8 mouse cellular contexts compared by ENCODE assay signal in the genomic region with DNA sequence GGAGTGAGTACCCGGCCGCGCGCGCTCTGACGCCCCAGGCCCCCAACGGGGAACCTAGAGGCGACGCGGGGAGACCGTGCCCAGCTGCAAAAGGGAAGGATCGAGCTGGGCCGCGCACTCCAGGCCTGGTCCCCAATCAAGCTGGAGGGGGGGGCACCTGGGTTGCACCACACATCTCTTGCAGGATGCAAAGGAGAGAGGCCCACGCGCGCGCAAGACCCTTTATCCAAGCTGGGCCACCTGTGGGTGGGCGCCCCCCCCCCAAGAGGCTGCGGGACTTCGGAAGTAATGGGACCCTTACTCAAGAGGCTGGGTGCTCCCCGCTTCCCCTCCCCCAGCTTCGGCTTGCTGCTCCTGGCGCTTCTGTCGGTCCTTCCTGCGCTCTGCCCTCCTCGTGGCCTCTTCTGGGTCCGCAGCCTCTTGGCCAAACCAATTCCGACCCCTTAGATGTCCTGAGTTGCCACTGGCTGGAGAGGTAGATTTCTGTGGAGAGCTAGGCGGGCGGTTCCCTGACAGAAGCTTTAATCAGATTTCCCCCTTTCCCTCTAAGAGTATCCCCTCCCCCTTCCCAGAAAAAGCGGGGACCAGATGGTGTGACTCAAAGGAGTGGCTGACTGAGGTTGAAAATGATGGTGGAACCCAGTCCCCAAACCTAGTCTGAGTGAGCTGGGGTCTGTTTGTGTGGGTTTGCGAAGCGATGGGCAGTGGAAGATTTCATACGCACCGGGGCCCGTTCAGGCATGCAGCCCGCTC. TPM values are rescaled to one million over a fixed set of nuclear protein-coding genes. Genes with fewer than 3 reads are reported as not detected.
DNase-seq lines count a peak whose midpoint lies in the region; ATAC-seq lines count a peak whose summit lies in the region.

No protein-coding gene starts in this region.

- peak overlapping the region; percentile 68 for H3K9ac ChIP-seq in intestine, embryonic 15.5 days
- peak overlapping the region; percentile 64 for H3K9ac ChIP-seq in liver, embryonic 16.5 days (ENCODE audit: low read depth, low read length)

- H3K36me3 ChIP-seq in forebrain, embryonic 10.5 days (replicated peaks) = peaks cover 12% of the 10 kb centered on the region
- H3K36me3 ChIP-seq in intestine, embryonic 15.5 days = no peaks in the 10 kb centered on the region
- H3K36me3 ChIP-seq in liver, embryonic 16.5 days (ENCODE audit: control insufficient read depth, insufficient read depth) = no peaks in the 10 kb centered on the region

- peak overlapping the region; percentile 86 for H3K4me2 ChIP-seq in intestine, embryonic 15.5 days (replicated peaks)
- peak overlapping the region; percentile 84 for H3K4me2 ChIP-seq in liver, embryonic 16.5 days (ENCODE audit: low read depth, low read length)

- peak; percentile 49 to 60 for DNase-seq in left cerebral cortex, adult 18-20 months (ENCODE audit: low spot score in 2 of 2)
- no peak for DNase-seq in left cerebral cortex, postnatal 10 days (ENCODE audit: extremely low spot score in 1 of 2, low spot score in 2 of 2)
- DNase-seq in ZHBTc4 (ENCODE audit: low read depth, low spot score) = peak; percentile 39
- peak; percentile 63 for DNase-seq in forebrain, embryonic 10.5 days (ENCODE audit: extremely low spot score, low spot score)
- DNase-seq in right cerebral cortex, postnatal 36 days (ENCODE audit: low spot score in 2 of 2) = peak; percentile 47 to 52
- DNase-seq in yolk sac, embryonic 10.5 days (ENCODE audit: low spot score) = no peak

- H3K9me3 ChIP-seq in forebrain, embryonic 10.5 days = no peaks in the 10 kb centered on the region
- H3K9me3 ChIP-seq in intestine, embryonic 15.5 days = no peaks in the 10 kb centered on the region
- H3K9me3 ChIP-seq in liver, embryonic 16.5 days (replicated peaks; ENCODE audit: control insufficient read depth, low read length) = no peaks in the 10 kb centered on the region

- intact Hi-C loops in left cerebral cortex, postnatal 10 days (cut with DNase I) = loop anchor here (2.0 kb wide), 1 partner anchor 19 kb away; no protein-coding TSS in a partner anchor

- peak overlapping the region; percentile 97 for H3K27ac ChIP-seq in forebrain, embryonic 10.5 days
- peak overlapping the region; percentile 63 for H3K27ac ChIP-seq in intestine, embryonic 15.5 days
- H3K27ac ChIP-seq in liver, embryonic 16.5 days (ENCODE audit: low read length) = 0 out of 2 replicates have a peak overlapping the region, but pooled peaks have one; percentile 21

- peaks cover 42% of the 10 kb centered on the region for H3K4me1 ChIP-seq in forebrain, embryonic 10.5 days
- peaks cover 24% of the 10 kb centered on the region for H3K4me1 ChIP-seq in intestine, embryonic 15.5 days (replicated peaks)
- H3K4me1 ChIP-seq in liver, embryonic 16.5 days (ENCODE audit: control insufficient read depth, low read depth, low read length) = peaks cover 26% of the 10 kb centered on the region

- peak overlapping the region; percentile 88 for H3K4me3 ChIP-seq in forebrain, embryonic 10.5 days
- peak overlapping the region; percentile 66 for H3K4me3 ChIP-seq in intestine, embryonic 15.5 days (replicated peaks)
- H3K4me3 ChIP-seq in liver, embryonic 16.5 days (ENCODE audit: low read depth, low read length) = peak overlapping the region; percentile 68

- peak; percentile 15; the same call in 1 of the 2 replicates for ATAC-seq in intestine, embryonic 15.5 days
- no peak; the same call in 1 of the 2 replicates for ATAC-seq in liver, embryonic 16.5 days (ENCODE audit: low read depth)

- WGBS in forebrain, embryonic 10.5 days = 2% methylated on average over 37 of the region's 38 CpGs
- 3% methylated on average over 38 of the region's 38 CpGs for WGBS in intestine, embryonic 15.5 days
- 9% methylated on average over 36 of the region's 38 CpGs for WGBS in liver, embryonic 16.5 days (ENCODE audit: insufficient replicate concordance)

- H3K27me3 ChIP-seq in forebrain, embryonic 10.5 days (ENCODE audit: poor library complexity, severe bottlenecking) = 0 out of 2 replicates have a peak, but pooled peaks cover 6% of the 10 kb centered on the region
- H3K27me3 ChIP-seq in intestine, embryonic 15.5 days (replicated peaks) = no peaks in the 10 kb centered on the region
- peaks cover 8% of the 10 kb centered on the region for H3K27me3 ChIP-seq in liver, embryonic 16.5 days (ENCODE audit: control insufficient read depth, insufficient read depth, low read depth, low read length)

RNA-seq across cellular contexts. Expression of gene Palm, which starts 0.5 kb away (rescaled TPM):
- 100 to 1,000 TPM; 290 to 308 TPM for total RNA-seq in left cerebral cortex, adult 18-20 months (2021)
- total RNA-seq in left cerebral cortex, postnatal 10 days (2021) = 100 to 1,000 TPM; 430 to 432 TPM
- polyA plus RNA-seq in forebrain, embryonic 10.5 days (2016; fragmentation: Nextera tagmentation; extraction: Ambion mirVana) = 114 and 119 TPM in 2 replicates
- 48.1 and 48.5 TPM in 2 replicates for polyA plus RNA-seq in intestine, embryonic 15.5 days (2015; fragmentation: Nextera tagmentation; extraction: Ambion mirVana)
- 7.9 and 8.0 TPM in 2 replicates for polyA plus RNA-seq in liver, embryonic 16.5 days (2015; fragmentation: Nextera tagmentation; extraction: Ambion mirVana)

RNA-seq across cellular contexts. Expression of gene Prss57, which starts 3.2 kb away (rescaled TPM):
- total RNA-seq in left cerebral cortex, adult 18-20 months (2021) = under 1 TPM; 0.63 to 0.72 TPM
- total RNA-seq in left cerebral cortex, postnatal 10 days (2021) = under 1 TPM; 0.32 to 0.54 TPM
- polyA plus RNA-seq in forebrain, embryonic 10.5 days (2016; fragmentation: Nextera tagmentation; extraction: Ambion mirVana) = not detected in 2 replicates
- polyA plus RNA-seq in intestine, embryonic 15.5 days (2015; fragmentation: Nextera tagmentation; extraction: Ambion mirVana) = 0.09 TPM in 1 of 2 replicates, not detected in the other
- polyA plus RNA-seq in liver, embryonic 16.5 days (2015; fragmentation: Nextera tagmentation; extraction: Ambion mirVana) = 6.3 and 7.1 TPM in 2 replicates

RNA-seq across cellular contexts. Expression of gene Fstl3, which starts 16.8 kb away (rescaled TPM):
- total RNA-seq in left cerebral cortex, adult 18-20 months (2021) = 1 to 10 TPM; 2.7 to 3.2 TPM
- 1 to 10 TPM; 1.7 to 2.6 TPM for total RNA-seq in left cerebral cortex, postnatal 10 days (2021)
- 1.1 and 1.5 TPM in 2 replicates for polyA plus RNA-seq in forebrain, embryonic 10.5 days (2016; fragmentation: Nextera tagmentation; extraction: Ambion mirVana)
- polyA plus RNA-seq in intestine, embryonic 15.5 days (2015; fragmentation: Nextera tagmentation; extraction: Ambion mirVana) = 14.0 and 16.1 TPM in 2 replicates
- 1.0 TPM in 2 replicates for polyA plus RNA-seq in liver, embryonic 16.5 days (2015; fragmentation: Nextera tagmentation; extraction: Ambion mirVana)

RNA-seq across cellular contexts. Expression of gene Misp, which starts 26.9 kb away (rescaled TPM):
- under 1 TPM; 0.61 to 0.86 TPM for total RNA-seq in left cerebral cortex, adult 18-20 months (2021)
- under 1 TPM; 0.30 to 0.51 TPM for total RNA-seq in left cerebral cortex, postnatal 10 days (2021)
- polyA plus RNA-seq in forebrain, embryonic 10.5 days (2016; fragmentation: Nextera tagmentation; extraction: Ambion mirVana) = 0.18 and 1.0 TPM in 2 replicates
- polyA plus RNA-seq in intestine, embryonic 15.5 days (2015; fragmentation: Nextera tagmentation; extraction: Ambion mirVana) = 141 and 154 TPM in 2 replicates
- 0.43 and 1.4 TPM in 2 replicates for polyA plus RNA-seq in liver, embryonic 16.5 days (2015; fragmentation: Nextera tagmentation; extraction: Ambion mirVana)

RNA-seq across cellular contexts. Expression of gene Rnf126, which starts 27.2 kb away (rescaled TPM):
- 10 to 100 TPM; 86.7 to 98.4 TPM for total RNA-seq in left cerebral cortex, adult 18-20 months (2021)
- total RNA-seq in left cerebral cortex, postnatal 10 days (2021) = 10 to 100 TPM; 90.7 to 95.8 TPM
- 92.4 and 113 TPM in 2 replicates for polyA plus RNA-seq in forebrain, embryonic 10.5 days (2016; fragmentation: Nextera tagmentation; extraction: Ambion mirVana)
- 89.8 and 91.6 TPM in 2 replicates for polyA plus RNA-seq in intestine, embryonic 15.5 days (2015; fragmentation: Nextera tagmentation; extraction: Ambion mirVana)
- polyA plus RNA-seq in liver, embryonic 16.5 days (2015; fragmentation: Nextera tagmentation; extraction: Ambion mirVana) = 17.4 and 26.2 TPM in 2 replicates

Comparison
In these comparisons a context has a peak if more than half of its experiments do, and no peak if none do; other contexts are left out.
1. DNase-seq: peak in left cerebral cortex, adult 18-20 months (2 of 2), ZHBTc4 (single experiment), forebrain, embryonic 10.5 days (single experiment) and right cerebral cortex, postnatal 36 days (2 of 2); none in left cerebral cortex, postnatal 10 days (0 of 2) and yolk sac, embryonic 10.5 days (single experiment).
2. H3K27ac ChIP-seq: peak in every context shown above with its lines; median percentile 97 in forebrain, embryonic 10.5 days; 63 in intestine, embryonic 15.5 days; 21 in liver, embryonic 16.5 days.
3. Peak in every context shown above with its lines, with median percentiles within 50 percentile points of each other: H3K4me3 ChIP-seq.